Mouse (Mus musculus): Measurements from ENCODE around the gene Catsperz. TPM values are rescaled to one million over a fixed set of nuclear protein-coding genes. Genes with fewer than 3 reads are reported as not detected.

Catsperz gene
- polyA plus RNA-seq (2015; fragmentation: Illumina TruSeq; extraction: RNeasy Lipid Tissue Mini Kit (QIAGEN cat#74804); ENCODE audit: insufficient read depth, low replicate concordance): not detected

DNA sequence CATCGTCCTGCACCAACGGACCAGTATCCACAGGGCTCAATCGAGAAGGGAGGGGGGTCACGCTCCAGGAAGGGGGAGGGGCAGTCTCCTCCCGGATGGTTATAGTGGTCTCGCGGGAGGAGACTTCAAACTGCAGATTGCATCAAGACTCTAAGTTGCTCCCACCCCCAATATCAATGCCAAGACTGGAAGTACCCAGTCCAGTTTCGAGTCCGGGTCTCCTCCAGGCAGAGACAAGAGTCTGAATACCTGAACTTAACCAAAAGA, at the start of gene Catsperz:
Catsperz (minus strand) TSS at position 74 of the 267 bp plus-strand sequence.

GRCm38 (mm10) chr19:6974211-6975205, 49.3 kb upstream of the Catsperz start, which contains the start of gene Ppp1r14b:
Gene Ppp1r14b (plus strand): TSS chr19:6974968.

GRCm38 (mm10) chr19:6942249-6942691, 17.1 kb upstream of the Catsperz start, which contains the start of gene Gpr137:
Gene Gpr137 (minus strand): TSS chr19:6942480.

DNA sequence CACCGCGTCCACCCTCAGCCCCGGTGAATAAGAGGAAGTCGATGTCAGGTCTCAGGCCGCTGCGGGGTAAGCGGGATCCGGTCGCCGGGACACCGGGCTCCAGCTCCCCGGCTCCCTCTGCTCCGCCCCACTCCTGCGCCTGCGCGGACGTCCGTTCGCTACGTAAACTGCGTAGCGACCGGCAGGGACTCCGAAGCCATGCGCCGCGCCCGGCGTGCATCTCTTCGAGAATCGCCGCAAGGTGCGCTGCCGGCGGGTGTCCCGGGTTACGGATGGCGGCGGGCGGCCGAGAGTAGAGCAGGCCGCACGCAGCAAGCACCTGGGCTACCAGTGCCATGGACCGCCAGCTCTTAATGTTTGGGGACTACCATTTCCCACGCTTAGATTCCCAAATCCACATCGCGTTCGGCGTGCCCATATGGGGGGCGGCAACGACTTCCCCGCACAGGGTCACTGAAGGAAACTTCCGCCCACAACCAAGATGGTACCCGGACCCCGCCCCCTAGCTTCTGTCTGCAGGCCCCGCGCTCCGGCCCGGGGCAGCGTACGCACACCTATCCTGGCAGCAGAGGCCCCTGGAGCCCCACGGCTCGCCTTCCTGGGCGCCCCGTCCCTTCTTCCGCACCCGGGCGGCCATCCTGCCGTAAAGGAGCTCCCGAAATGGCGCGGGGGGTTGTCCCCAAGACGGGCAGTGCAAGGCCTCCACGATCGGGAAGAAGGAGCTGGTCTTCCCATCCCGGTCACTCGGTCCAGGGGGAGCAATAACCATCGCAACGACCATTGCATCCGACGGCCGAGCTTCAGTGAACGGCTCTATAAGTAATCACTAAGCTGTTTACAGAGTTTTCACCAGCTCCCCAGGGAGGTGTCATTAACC, 16.4 kb upstream of the Catsperz start, which contains the start of gene Bad:
Bad (plus strand) TSS at position 490 of the 877 bp plus-strand sequence.

DNA sequence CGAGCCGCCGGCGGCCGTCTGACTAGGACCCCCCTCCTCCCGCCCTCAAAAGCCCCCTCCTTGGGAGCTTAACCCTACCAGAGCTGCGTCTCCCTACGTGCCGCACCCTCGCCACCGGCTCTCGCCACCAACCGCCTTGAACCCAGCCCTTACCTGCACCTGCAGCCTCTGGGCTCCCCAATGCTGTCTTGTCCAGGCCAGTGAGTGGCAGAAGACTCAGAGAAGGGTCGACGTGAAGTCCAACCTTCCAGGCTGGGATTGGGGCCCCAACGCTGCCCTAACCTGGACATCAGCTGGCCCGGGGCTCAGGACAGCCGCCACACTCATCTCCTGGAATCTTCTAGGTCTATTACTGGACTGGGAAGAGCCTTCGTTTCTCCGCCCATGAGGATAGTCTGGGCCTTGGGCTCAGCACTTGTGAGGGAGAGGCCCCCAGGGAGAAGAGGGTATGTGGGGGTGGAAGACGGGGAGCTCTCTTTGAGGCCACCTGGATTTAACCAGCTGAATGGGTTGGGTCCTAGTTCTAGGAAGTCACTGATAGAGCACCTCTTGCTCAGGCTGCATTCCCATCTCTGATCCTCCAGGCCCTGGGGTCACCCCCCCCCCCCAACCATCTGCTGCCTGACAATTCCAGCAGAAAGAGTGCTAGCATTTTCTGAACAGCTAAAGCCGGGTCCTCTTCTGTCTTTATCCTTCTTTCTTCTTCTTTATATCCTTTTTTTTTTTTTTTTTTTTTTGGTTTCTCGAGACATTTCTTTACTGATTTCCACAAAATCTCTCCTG, 9.2 kb upstream of the Catsperz start, which contains the start of gene Kcnk4:
Kcnk4 (minus strand) TSS at position 321 of the 783 bp plus-strand sequence.

GRCm38 (mm10) chr19:6921647-6922567, 3.3 kb downstream of the Catsperz start, which contains the start of gene Esrra:
Gene Esrra (minus strand): TSS chr19:6921813.

GRCm38 (mm10) chr19:6909507-6910289, 15.5 kb downstream of the Catsperz start, which contains the start of the genes Trmt112 and Prdx5:
Gene Trmt112 (plus strand): TSS chr19:6909698.
Gene Prdx5 (minus strand): TSS chr19:6910106.

Other genes starting within 250 kb of the Catsperz start
- gene Rps6ka4, start 84.7 kb downstream of the Catsperz start, polyA plus RNA-seq (2015; fragmentation: Illumina TruSeq; extraction: RNeasy Lipid Tissue Mini Kit (QIAGEN cat#74804); ENCODE audit: insufficient read depth, low replicate concordance): 12.8 TPM
- gene Ccdc88b, start 67.2 kb downstream of the Catsperz start, polyA plus RNA-seq (2015; fragmentation: Illumina TruSeq; extraction: RNeasy Lipid Tissue Mini Kit (QIAGEN cat#74804); ENCODE audit: insufficient read depth, low replicate concordance): 11.3 TPM
- gene Trmt112, start 15.7 kb downstream of the Catsperz start, polyA plus RNA-seq (2015; fragmentation: Illumina TruSeq; extraction: RNeasy Lipid Tissue Mini Kit (QIAGEN cat#74804); ENCODE audit: insufficient read depth, low replicate concordance): 76.0 TPM
- 62.4 TPM for gene Prdx5, start 15.3 kb downstream of the Catsperz start, polyA plus RNA-seq (2015; fragmentation: Illumina TruSeq; extraction: RNeasy Lipid Tissue Mini Kit (QIAGEN cat#74804); ENCODE audit: insufficient read depth, low replicate concordance)
- gene Esrra, start 3.6 kb downstream of the Catsperz start, polyA plus RNA-seq (2015; fragmentation: Illumina TruSeq; extraction: RNeasy Lipid Tissue Mini Kit (QIAGEN cat#74804); ENCODE audit: insufficient read depth, low replicate concordance): 19.1 TPM
- gene Kcnk4, start 9.1 kb upstream of the Catsperz start, polyA plus RNA-seq (2015; fragmentation: Illumina TruSeq; extraction: RNeasy Lipid Tissue Mini Kit (QIAGEN cat#74804); ENCODE audit: insufficient read depth, low replicate concordance): not detected
- gene Bad, start 16.5 kb upstream of the Catsperz start, polyA plus RNA-seq (2015; fragmentation: Illumina TruSeq; extraction: RNeasy Lipid Tissue Mini Kit (QIAGEN cat#74804); ENCODE audit: insufficient read depth, low replicate concordance): 7.4 TPM
- 10.0 TPM for gene Gpr137, start 17.1 kb upstream of the Catsperz start, polyA plus RNA-seq (2015; fragmentation: Illumina TruSeq; extraction: RNeasy Lipid Tissue Mini Kit (QIAGEN cat#74804); ENCODE audit: insufficient read depth, low replicate concordance)
- gene Ppp1r14b, start 49.6 kb upstream of the Catsperz start, polyA plus RNA-seq (2015; fragmentation: Illumina TruSeq; extraction: RNeasy Lipid Tissue Mini Kit (QIAGEN cat#74804); ENCODE audit: insufficient read depth, low replicate concordance): 35.7 TPM
- 12.9 TPM for gene Plcb3, start 51.1 kb upstream of the Catsperz start, polyA plus RNA-seq (2015; fragmentation: Illumina TruSeq; extraction: RNeasy Lipid Tissue Mini Kit (QIAGEN cat#74804); ENCODE audit: insufficient read depth, low replicate concordance)
- 45.8 TPM for gene Fkbp2, start 55.1 kb upstream of the Catsperz start, polyA plus RNA-seq (2015; fragmentation: Illumina TruSeq; extraction: RNeasy Lipid Tissue Mini Kit (QIAGEN cat#74804); ENCODE audit: insufficient read depth, low replicate concordance)
- gene Vegfb, start 62.3 kb upstream of the Catsperz start, polyA plus RNA-seq (2015; fragmentation: Illumina TruSeq; extraction: RNeasy Lipid Tissue Mini Kit (QIAGEN cat#74804); ENCODE audit: insufficient read depth, low replicate concordance): 8.9 TPM
- gene Dnajc4, start 67.2 kb upstream of the Catsperz start, polyA plus RNA-seq (2015; fragmentation: Illumina TruSeq; extraction: RNeasy Lipid Tissue Mini Kit (QIAGEN cat#74804); ENCODE audit: insufficient read depth, low replicate concordance): 12.2 TPM
- 3.8 TPM for gene Nudt22, start 70.7 kb upstream of the Catsperz start, polyA plus RNA-seq (2015; fragmentation: Illumina TruSeq; extraction: RNeasy Lipid Tissue Mini Kit (QIAGEN cat#74804); ENCODE audit: insufficient read depth, low replicate concordance)
- 2.5 TPM for gene Trpt1, start 70.8 kb upstream of the Catsperz start, polyA plus RNA-seq (2015; fragmentation: Illumina TruSeq; extraction: RNeasy Lipid Tissue Mini Kit (QIAGEN cat#74804); ENCODE audit: insufficient read depth, low replicate concordance)
- 51.2 TPM for gene Fermt3, start 94.1 kb upstream of the Catsperz start, polyA plus RNA-seq (2015; fragmentation: Illumina TruSeq; extraction: RNeasy Lipid Tissue Mini Kit (QIAGEN cat#74804); ENCODE audit: insufficient read depth, low replicate concordance)
- 129 TPM for gene Stip1, start 114.6 kb upstream of the Catsperz start, polyA plus RNA-seq (2015; fragmentation: Illumina TruSeq; extraction: RNeasy Lipid Tissue Mini Kit (QIAGEN cat#74804); ENCODE audit: insufficient read depth, low replicate concordance)
- 3.1 TPM for gene Macrod1, start 131.4 kb upstream of the Catsperz start, polyA plus RNA-seq (2015; fragmentation: Illumina TruSeq; extraction: RNeasy Lipid Tissue Mini Kit (QIAGEN cat#74804); ENCODE audit: insufficient read depth, low replicate concordance)
- gene Flrt1, start 180.3 kb upstream of the Catsperz start, polyA plus RNA-seq (2015; fragmentation: Illumina TruSeq; extraction: RNeasy Lipid Tissue Mini Kit (QIAGEN cat#74804); ENCODE audit: insufficient read depth, low replicate concordance): 0.04 TPM